Mouse (Mus musculus) adipocyte (in vitro differentiated cells): ENCODE data around the gene Snx13.

Source experiments
- DNase-seq: peaks from one replicate; pipeline ENCODE4 v3.0.0-alpha.2; 2016; ENCODE audit warnings: low spot score

Gene Snx13

GRCm38 (mm10) chr12:35191698-35192425, 144.9 kb downstream of the Snx13 start:
- DNase-seq = peak; percentile 83

DNA sequence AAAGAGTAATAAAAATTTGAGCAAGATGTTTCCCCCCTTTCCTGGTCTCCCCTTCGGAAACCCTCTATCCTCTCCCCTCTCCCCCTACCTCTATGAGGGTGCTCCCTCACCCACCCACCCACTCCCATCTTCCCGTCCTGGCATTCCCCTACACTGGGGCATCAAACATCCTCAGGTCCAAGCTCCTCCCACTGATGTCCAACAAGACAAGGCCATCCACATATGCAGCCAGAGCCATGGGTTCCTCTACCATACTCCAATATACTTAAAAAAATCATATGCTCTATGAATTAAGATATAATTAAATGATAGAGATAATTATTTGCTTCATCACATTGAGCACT, 145.4 kb downstream of the Snx13 start:
- DNase-seq = no peak
